Mouse (Mus musculus): ENCODE data around the gene Dcun1d3. TPM values are rescaled to one million over a fixed set of nuclear protein-coding genes. Genes with fewer than 3 reads are reported as not detected.

Dcun1d3 gene
- polyA plus RNA-seq, 1 experiment from 2014 or later = 14.3 TPM

GRCm38 (mm10) chr7:119841820-119842449 lies 54.2 kb downstream of the Dcun1d3 start:
- Histone ChIP-seq H3K4me3 (no peak overlapping the region), H3K9me3 (no peaks in the 10 kb centered on the region), H3K27me3 (ENCODE audit: poor library complexity, severe bottlenecking) (no peaks in the 10 kb centered on the region), H3K4me1 (no peaks in the 10 kb centered on the region), H3K27ac (no peak overlapping the region), H3K36me3 (replicated peaks) (peaks cover 53% of the 10 kb centered on the region)
- 95% methylated on average over 4 of the region's 4 CpGs for WGBS
- no peak for DNase-seq (ENCODE audit: extremely low spot score, low spot score)

- Histone ChIP-seq H3K36me3 (replicated peaks) (peaks cover 57% of the 10 kb centered on the region), H3K9me3 (no peaks in the 10 kb centered on the region), H3K27ac (no peak overlapping the region), H3K27me3 (ENCODE audit: poor library complexity, severe bottlenecking) (no peaks in the 10 kb centered on the region), H3K4me3 (no peak overlapping the region), H3K4me1 (no peaks in the 10 kb centered on the region)
- DNase-seq (ENCODE audit: extremely low spot score, low spot score) = no peak
- 93% methylated on average over 4 of the region's 4 CpGs for WGBS
Observed at GRCm38 (mm10) chr7:119835996-119836777, 59.9 kb downstream of the Dcun1d3 start.

- Histone ChIP-seq H3K4me3 (no peak overlapping the region), H3K27ac (no peak overlapping the region), H3K4me1 (no peaks in the 10 kb centered on the region), H3K27me3 (ENCODE audit: poor library complexity, severe bottlenecking) (no peaks in the 10 kb centered on the region), H3K36me3 (replicated peaks) (peaks cover 57% of the 10 kb centered on the region), H3K9me3 (no peaks in the 10 kb centered on the region)
- DNase-seq (ENCODE audit: extremely low spot score, low spot score) = no peak
- WGBS = 94% methylated on average over 1 of the region's 1 CpGs
Observed at GRCm38 (mm10) chr7:119835371-119835770, 60.7 kb downstream of the Dcun1d3 start.

- no peak for DNase-seq (ENCODE audit: extremely low spot score, low spot score)
- H3K27ac ChIP-seq = no peak overlapping the region
- 92% methylated on average over 3 of the region's 3 CpGs for WGBS
- H3K4me1 ChIP-seq = no peaks in the 10 kb centered on the region
- no peaks in the 10 kb centered on the region for H3K9me3 ChIP-seq
- H3K4me3 ChIP-seq = no peak overlapping the region
- peaks cover 84% of the 10 kb centered on the region for H3K36me3 ChIP-seq (replicated peaks)
- H3K27me3 ChIP-seq (ENCODE audit: poor library complexity, severe bottlenecking) = no peaks in the 10 kb centered on the region
Observed at GRCm38 (mm10) chr7:119808723-119809122, 87.4 kb downstream of the Dcun1d3 start.

GRCm38 (mm10) chr7:119807396-119807795 lies 88.7 kb downstream of the Dcun1d3 start:
- Histone ChIP-seq H3K4me3 (no peak overlapping the region), H3K36me3 (replicated peaks) (peaks cover 74% of the 10 kb centered on the region), H3K9me3 (no peaks in the 10 kb centered on the region), H3K27me3 (ENCODE audit: poor library complexity, severe bottlenecking) (no peaks in the 10 kb centered on the region), H3K4me1 (no peaks in the 10 kb centered on the region), H3K27ac (no peak overlapping the region)
- 96% methylated on average over 5 of the region's 5 CpGs for WGBS
- DNase-seq (ENCODE audit: extremely low spot score, low spot score) = no peak

Other genes with a start within 250 kb of the Dcun1d3 start
- 0.14 and 0.19 TPM in 2 replicates for gene Acsm4, start 206.3 kb downstream of the Dcun1d3 start, polyA plus RNA-seq (2016; fragmentation: Nextera tagmentation; extraction: Ambion mirVana)
- gene Thumpd1, start 175.5 kb downstream of the Dcun1d3 start, polyA plus RNA-seq (2016; fragmentation: Nextera tagmentation; extraction: Ambion mirVana) = 101 and 108 TPM in 2 replicates
- 0.10 and 0.15 TPM in 2 replicates for gene Acsm3, start 135.4 kb downstream of the Dcun1d3 start, polyA plus RNA-seq (2016; fragmentation: Nextera tagmentation; extraction: Ambion mirVana)
- gene Rexo5, start 102.3 kb downstream of the Dcun1d3 start, polyA plus RNA-seq (2016; fragmentation: Nextera tagmentation; extraction: Ambion mirVana) = 25.5 and 27.3 TPM in 2 replicates
- 34.6 and 36.0 TPM in 2 replicates for gene Eri2, start 102.2 kb downstream of the Dcun1d3 start, polyA plus RNA-seq (2016; fragmentation: Nextera tagmentation; extraction: Ambion mirVana)
- 8.7 and 9.6 TPM in 2 replicates for gene Lyrm1, start 437 bp downstream of the Dcun1d3 start, polyA plus RNA-seq (2016; fragmentation: Nextera tagmentation; extraction: Ambion mirVana)
- 0.05 TPM in 1 of 2 replicates, not detected in the other for gene Dnah3, start 199.0 kb upstream of the Dcun1d3 start, polyA plus RNA-seq (2016; fragmentation: Nextera tagmentation; extraction: Ambion mirVana)
- 16.2 and 18.4 TPM in 2 replicates for gene Tmem159, start 206.1 kb upstream of the Dcun1d3 start, polyA plus RNA-seq (2016; fragmentation: Nextera tagmentation; extraction: Ambion mirVana)
- gene Zp2, start 249.0 kb upstream of the Dcun1d3 start, polyA plus RNA-seq (2016; fragmentation: Nextera tagmentation; extraction: Ambion mirVana) = not detected in 2 replicates